Mouse (Mus musculus) limb, embryonic 13.5 days (tissue): ENCODE data around the gene Uncx. TPM values are rescaled to one million over a fixed set of nuclear protein-coding genes. Genes with fewer than 3 reads are reported as not detected.
A peak's percentile ranks its signal among the peaks of the same experiment; 100 is the strongest.

Experiments used
- ATAC-seq: fragments of 200-750 bp; cut with Nextera tagmentation; 2 replicates; pipeline ENCODE4 v1.8.0; 2017; ENCODE audit warnings: low read depth, moderate number of reproducible peaks, moderate TSS enrichment; ENCODE audit not compliant: low FRiP score
- H3K27ac ChIP-seq: fragments of 300-500 bp; sonication (generic); 2 replicates; pipeline ENCODE4 v1.5.1; 2015; ENCODE audit warnings: inconsistent platforms, mild to moderate bottlenecking, moderate library complexity
- H3K27me3 ChIP-seq: fragments of 300-500 bp; sonication (generic); 2 replicates; pipeline ENCODE4 v1.6.1; 2015; ENCODE audit warnings: mild to moderate bottlenecking, inconsistent platforms
- H3K36me3 ChIP-seq: fragments of 300-500 bp; sonication (generic); 2 replicates; pipeline ENCODE4 v1.6.1; 2015; ENCODE audit warnings: inconsistent platforms, mild to moderate bottlenecking, moderate library complexity
- H3K4me1 ChIP-seq: fragments of 300-500 bp; sonication (generic); 2 replicates; pipeline ENCODE4 v1.6.1; 2015; ENCODE audit warnings: inconsistent platforms
- H3K4me2 ChIP-seq: fragments of 300-500 bp; sonication (generic); replicated peaks from 2 replicates; pipeline ENCODE4 v1.6.1; 2015; ENCODE audit warnings: inconsistent platforms, mild to moderate bottlenecking, moderate library complexity
- H3K4me3 ChIP-seq: fragments of 300-500 bp; sonication (generic); 2 replicates; pipeline ENCODE4 v1.5.1; 2015; ENCODE audit warnings: moderate library complexity, mild to moderate bottlenecking, inconsistent platforms
- H3K9ac ChIP-seq: fragments of 300-500 bp; sonication (generic); 2 replicates; pipeline ENCODE4 v1.6.1; 2015; ENCODE audit warnings: mild to moderate bottlenecking, inconsistent platforms
- H3K9me3 ChIP-seq: fragments of 300-500 bp; sonication (generic); 2 replicates; pipeline ENCODE4 v1.6.1; 2016; ENCODE audit warnings: inconsistent platforms
- WGBS: fragments of 180-500 bp; shearing (Covaris S2); methylation state at CpG from one replicate; pipeline ENCODE4 v1.1.7; 2015; 5-methylcytosine and 5-hydroxymethylcytosine counted together
- polyA plus RNA-seq: library from polyadenylated mRNA; unstranded; fragments of >200 nt; fragmentation: Nextera tagmentation; extraction: Ambion mirVana; gene quantifications from 2 replicates; pipeline ENCODE4 v1.2.1, GENCODE M21; 2015

Uncx gene
- polyA plus RNA-seq, 1 experiment from 2014 or later, result 0.09 TPM

DNA sequence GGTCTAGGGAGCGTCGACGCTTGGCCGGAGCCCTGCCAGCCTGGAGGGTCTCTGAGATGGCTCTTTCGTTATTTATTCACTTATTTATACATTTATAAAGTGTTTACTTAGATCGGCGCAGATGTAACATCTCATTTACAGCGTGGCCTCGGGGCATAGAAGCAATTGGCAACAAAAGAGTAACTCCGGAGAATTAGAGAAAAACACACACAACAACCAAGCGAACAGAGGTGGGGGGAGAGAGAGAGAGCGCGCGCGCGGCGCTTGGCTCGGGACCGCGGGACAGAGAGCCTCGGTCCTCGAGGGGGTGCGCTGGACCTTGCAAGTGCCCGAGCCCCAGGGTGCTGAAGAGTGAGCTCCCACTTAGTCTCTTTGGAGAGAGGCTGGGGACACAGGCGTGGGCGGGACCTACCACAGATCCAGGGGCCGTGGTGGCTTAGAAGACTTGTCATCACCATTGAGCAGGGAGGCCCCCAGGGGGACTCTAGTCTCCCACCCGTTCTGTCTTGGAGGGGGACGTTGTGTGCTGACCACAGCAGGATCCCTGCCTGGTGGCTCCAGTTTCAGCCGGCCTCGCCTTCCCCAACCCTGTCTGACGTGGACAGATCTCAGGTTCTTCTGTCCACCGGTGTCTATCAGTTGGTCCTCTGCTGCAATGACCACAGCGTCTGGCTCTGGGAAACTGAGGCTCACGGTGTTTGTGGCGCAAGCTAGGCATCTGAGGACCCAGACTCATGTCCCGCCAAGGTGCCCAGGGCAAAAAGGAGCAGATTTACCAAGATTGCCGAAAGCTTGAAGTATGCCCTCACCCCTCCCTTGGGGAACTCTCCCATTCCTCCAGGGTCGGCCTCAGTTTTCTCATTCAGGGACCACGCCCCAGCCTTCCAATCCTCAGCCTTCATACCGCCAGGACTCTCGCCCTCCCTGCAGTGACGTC, 14.5 kb downstream of the Uncx start:
- ATAC-seq, result no peak
- no peaks in the 10 kb centered on the region for H3K36me3 ChIP-seq
- H3K4me2 ChIP-seq, result 0 out of 2 replicates have a peak overlapping the region, but pooled peaks have one; percentile 28
- no peak overlapping the region for H3K9ac ChIP-seq
- H3K4me3 ChIP-seq, result 0 out of 2 replicates have a peak overlapping the region, but pooled peaks have one; percentile 15
- H3K4me1 ChIP-seq, result peaks cover 19% of the 10 kb centered on the region
- no peak overlapping the region for H3K27ac ChIP-seq
- H3K27me3 ChIP-seq, result peaks cover 99% of the 10 kb centered on the region
- 2% methylated on average over 43 of the region's 43 CpGs for WGBS
- no peaks in the 10 kb centered on the region for H3K9me3 ChIP-seq

GRCm38 (mm10) chr5:139558468-139558804, 15.1 kb downstream of the Uncx start:
- 0 out of 2 replicates have a peak overlapping the region, but pooled peaks have one; percentile 15 for H3K4me3 ChIP-seq
- peaks cover 99% of the 10 kb centered on the region for H3K27me3 ChIP-seq
- no peak overlapping the region for H3K9ac ChIP-seq
- WGBS, result 0% methylated on average over 16 of the region's 16 CpGs
- H3K4me1 ChIP-seq, result peaks cover 19% of the 10 kb centered on the region
- ATAC-seq, result no peak
- H3K4me2 ChIP-seq, result 0 out of 2 replicates have a peak overlapping the region, but pooled peaks have one; percentile 28
- H3K27ac ChIP-seq, result no peak overlapping the region
- H3K9me3 ChIP-seq, result no peaks in the 10 kb centered on the region
- no peaks in the 10 kb centered on the region for H3K36me3 ChIP-seq

DNA sequence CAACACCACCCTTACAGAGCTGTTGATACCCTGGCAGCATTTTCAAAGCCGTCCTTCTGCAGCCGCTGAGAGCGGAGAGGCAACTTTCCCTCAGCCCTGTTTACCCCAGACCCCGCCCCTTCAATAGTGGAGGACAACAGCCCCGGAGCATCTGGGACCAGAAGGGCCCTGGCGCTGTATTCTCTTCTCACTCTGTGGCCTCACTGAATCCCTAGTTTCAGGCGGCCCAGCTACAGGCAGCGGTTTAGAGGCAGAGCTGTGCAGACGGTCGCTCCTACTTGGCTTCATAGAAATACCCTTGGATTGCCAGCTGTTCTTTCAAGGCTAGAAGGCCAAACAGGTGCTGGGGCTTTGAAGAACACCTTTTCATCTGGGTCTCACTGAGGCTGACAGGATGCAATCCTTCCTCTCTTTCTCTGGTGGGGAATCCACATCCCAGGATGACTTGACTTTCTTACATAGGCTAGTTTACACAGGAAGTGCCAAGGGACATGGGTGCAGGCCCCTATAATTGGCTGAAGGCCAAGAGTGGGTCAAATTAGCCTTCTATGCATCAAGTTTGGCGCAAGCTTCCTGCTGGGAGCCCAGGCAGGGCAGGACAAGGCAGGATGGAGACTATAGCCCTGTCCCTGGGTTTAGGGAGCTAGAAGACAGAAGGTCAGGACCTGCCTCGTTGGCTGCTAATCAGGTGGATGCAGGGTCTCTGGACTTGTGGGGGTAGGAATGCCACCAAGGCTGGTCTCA, 15.8 kb downstream of the Uncx start:
- 3% methylated on average over 12 of the region's 12 CpGs for WGBS
- Histone ChIP-seq H3K4me2 (no peak overlapping the region), H3K36me3 (no peaks in the 10 kb centered on the region), H3K9me3 (no peaks in the 10 kb centered on the region), H3K4me1 (peaks cover 16% of the 10 kb centered on the region), H3K27me3 (peaks cover 97% of the 10 kb centered on the region), H3K9ac (no peak overlapping the region), H3K27ac (no peak overlapping the region), H3K4me3 (no peak overlapping the region)
- ATAC-seq, result no peak

GRCm38 (mm10) chr5:139559782-139560181, 16.5 kb downstream of the Uncx start:
- 33% methylated on average over 7 of the region's 7 CpGs for WGBS
- Histone ChIP-seq H3K4me1 (peaks cover 12% of the 10 kb centered on the region), H3K27me3 (peaks cover 97% of the 10 kb centered on the region), H3K4me3 (no peak overlapping the region), H3K9ac (no peak overlapping the region), H3K27ac (no peak overlapping the region), H3K4me2 (no peak overlapping the region), H3K9me3 (no peaks in the 10 kb centered on the region), H3K36me3 (no peaks in the 10 kb centered on the region)
- ATAC-seq, result no peak

- Histone ChIP-seq H3K9ac (no peak overlapping the region), H3K4me1 (peaks cover 6% of the 10 kb centered on the region; the same call in 1 of the 2 replicates), H3K27ac (no peak overlapping the region), H3K4me2 (no peak overlapping the region), H3K36me3 (no peaks in the 10 kb centered on the region), H3K27me3 (peaks cover 97% of the 10 kb centered on the region), H3K9me3 (no peaks in the 10 kb centered on the region), H3K4me3 (no peak overlapping the region)
- ATAC-seq, result no peak
- WGBS, result 64% methylated on average over 4 of the region's 4 CpGs
These were observed 18.2 kb downstream of the Uncx start for GRCm38 (mm10) chr5:139561363-139562001.

- Histone ChIP-seq H3K27ac (no peak overlapping the region), H3K9me3 (no peaks in the 10 kb centered on the region), H3K4me1 (no peaks in the 10 kb centered on the region), H3K4me3 (no peak overlapping the region), H3K27me3 (peaks cover 90% of the 10 kb centered on the region), H3K36me3 (no peaks in the 10 kb centered on the region), H3K9ac (no peak overlapping the region), H3K4me2 (no peak overlapping the region)
- 51% methylated on average over 2 of the region's 2 CpGs for WGBS
- no peak for ATAC-seq
These were observed 21.4 kb downstream of the Uncx start for GRCm38 (mm10) chr5:139564663-139565062.

GRCm38 (mm10) chr5:139565462-139565861, 22.2 kb downstream of the Uncx start:
- 58% methylated on average over 4 of the region's 4 CpGs for WGBS
- Histone ChIP-seq H3K4me3 (no peak overlapping the region), H3K27me3 (peaks cover 88% of the 10 kb centered on the region), H3K36me3 (no peaks in the 10 kb centered on the region), H3K9me3 (no peaks in the 10 kb centered on the region), H3K27ac (no peak overlapping the region), H3K4me2 (no peak overlapping the region), H3K4me1 (no peaks in the 10 kb centered on the region), H3K9ac (no peak overlapping the region)
- no peak for ATAC-seq

- Histone ChIP-seq H3K9ac (no peak overlapping the region), H3K27ac (no peak overlapping the region), H3K9me3 (no peaks in the 10 kb centered on the region), H3K4me1 (no peaks in the 10 kb centered on the region), H3K4me3 (no peak overlapping the region), H3K27me3 (peaks cover 80% of the 10 kb centered on the region), H3K4me2 (no peak overlapping the region), H3K36me3 (no peaks in the 10 kb centered on the region)
- ATAC-seq, result no peak
- WGBS, result 64% methylated on average over 6 of the region's 6 CpGs
These were observed 23.5 kb downstream of the Uncx start for GRCm38 (mm10) chr5:139566640-139567399.

DNA sequence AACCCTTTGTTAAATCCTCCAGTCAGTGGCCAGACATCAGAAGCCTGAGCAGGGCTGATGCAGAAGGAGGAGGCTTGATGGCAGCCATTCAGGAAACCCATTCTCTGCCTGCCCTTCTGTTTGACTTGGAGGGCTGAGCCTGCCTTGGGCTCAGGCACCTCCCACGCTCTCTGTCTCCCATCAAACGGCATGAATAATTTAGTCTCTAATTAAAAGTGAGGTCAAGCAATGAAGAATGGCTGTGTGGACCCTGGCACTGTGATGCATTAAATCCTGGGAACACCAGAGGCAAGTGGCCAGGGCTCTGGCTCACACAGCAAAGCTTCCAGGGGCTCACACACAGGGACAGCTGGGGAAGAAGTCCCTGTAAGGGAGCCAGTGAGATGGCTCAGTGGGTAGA, 24.8 kb downstream of the Uncx start:
- Histone ChIP-seq H3K36me3 (no peaks in the 10 kb centered on the region), H3K27ac (no peak overlapping the region), H3K4me1 (peaks cover 6% of the 10 kb centered on the region; the same call in 1 of the 2 replicates), H3K9ac (no peak overlapping the region), H3K4me3 (no peak overlapping the region), H3K4me2 (no peak overlapping the region), H3K9me3 (no peaks in the 10 kb centered on the region), H3K27me3 (peaks cover 74% of the 10 kb centered on the region)
- ATAC-seq, result no peak
- WGBS, result 30% methylated on average over 2 of the region's 2 CpGs

- Histone ChIP-seq H3K36me3 (no peaks in the 10 kb centered on the region), H3K9ac (no peak overlapping the region), H3K27me3 (peaks cover 36% of the 10 kb centered on the region), H3K4me2 (no peak overlapping the region), H3K9me3 (peaks cover 10% of the 10 kb centered on the region; the same call in 1 of the 2 replicates), H3K27ac (no peak overlapping the region), H3K4me3 (no peak overlapping the region), H3K4me1 (peaks cover 6% of the 10 kb centered on the region; the same call in 1 of the 2 replicates)
- ATAC-seq, result no peak
- WGBS, result 6% methylated on average over 7 of the region's 7 CpGs
These were observed 29.2 kb downstream of the Uncx start for GRCm38 (mm10) chr5:139572526-139572925.

- Histone ChIP-seq H3K27me3 (peaks cover 36% of the 10 kb centered on the region), H3K4me3 (no peak overlapping the region), H3K27ac (no peak overlapping the region), H3K4me1 (peaks cover 6% of the 10 kb centered on the region; the same call in 1 of the 2 replicates), H3K9ac (no peak overlapping the region), H3K9me3 (peaks cover 10% of the 10 kb centered on the region; the same call in 1 of the 2 replicates), H3K36me3 (no peaks in the 10 kb centered on the region), H3K4me2 (no peak overlapping the region)
- 74% methylated on average over 7 of the region's 7 CpGs for WGBS
- no peak for ATAC-seq
These were observed 30.5 kb downstream of the Uncx start for GRCm38 (mm10) chr5:139573606-139574311.
